In genomic region chr6:77185751-77186150, GRCm38 (mm10) we compare ENCODE assay signal across 12 mouse cellular contexts. TPM values are rescaled to one million over a fixed set of nuclear protein-coding genes. Genes with fewer than 3 reads are reported as not detected.
"Had no signal": no experiment of that assay in that cellular context is flagged by ENCODE, and none has a peak within 500 bp of the region (broad histone marks: within the 10 kb centered on the region; RNA-seq: fewer than 3 reads in every experiment).

No protein-coding gene starts in this region.

- DNase-seq: kidney, postnatal 25 days; liver, embryonic 13.5 days; lung, adult 2 months; lung, postnatal 14 days; lung, postnatal 4 days; midbrain, embryonic 14.5 days; thymus, adult 18-20 months; thymus, postnatal 36 days had no signal

- H3K27ac ChIP-seq: kidney, postnatal 0 days; liver, embryonic 13.5 days had no signal

- H3K4me3 ChIP-seq: liver, embryonic 13.5 days had no signal

RNA-seq across cellular contexts. Expression of gene Lrrtm1, which starts 56.7 kb away (rescaled TPM):
- total RNA-seq: liver, adult 2 months; megakaryocyte progenitor cell, adult 5-6 weeks; megakaryocyte-erythroid progenitor cell, adult 5-6 weeks had no signal
